Mouse (Mus musculus): ENCODE measurements around the gene Hbb-bh1. TPM values are rescaled to one million over a fixed set of nuclear protein-coding genes. Genes with fewer than 3 reads are reported as not detected.
"Not testable (repeated sequence)": the region's sequence is repeated elsewhere in the genome, so short reads cannot be mapped to it uniquely, and the experiment has no call there.

Hbb-bh1 gene
- total RNA-seq (2021), result not detected
- long read RNA-seq, result 0 reads

- no peak for DNase-seq (ENCODE audit: low spot score in 2 of 2)
Measured at GRCm38 (mm10) chr7:103843034-103843433, at the start of gene Hbb-bh1. Gene Hbb-bh1, minus strand, starts transcription at chr7:103843164.

DNA sequence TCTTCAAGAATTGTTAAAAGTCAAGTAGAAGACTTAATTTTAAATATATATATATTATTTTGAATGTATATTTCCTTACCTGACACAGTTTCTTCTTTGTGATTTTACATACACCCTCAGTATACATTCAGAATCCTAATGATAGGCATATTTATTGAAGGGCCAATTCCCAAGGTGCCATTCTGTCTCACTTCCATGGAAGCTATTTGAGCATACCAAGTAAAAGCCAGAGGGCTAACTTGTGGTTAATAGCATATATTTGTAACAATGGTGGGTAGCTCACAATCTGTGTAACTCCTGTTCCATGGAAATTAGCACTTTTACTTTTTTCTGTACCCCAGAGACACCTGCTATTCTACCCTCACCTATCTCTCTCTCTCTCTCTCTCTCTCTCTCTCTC, 43.2 kb upstream of the Hbb-bh1 start, which contains the start of gene Olfr66:
Gene Olfr66, minus strand, starts transcription at position 101 of the 400 bp plus-strand sequence.
- DNase-seq (ENCODE audit: low spot score in 2 of 2), result no peak

GRCm38 (mm10) chr7:103877093-103877492, 34.1 kb upstream of the Hbb-bh1 start:
- DNase-seq (ENCODE audit: low spot score in 2 of 2), result no peak

DNA sequence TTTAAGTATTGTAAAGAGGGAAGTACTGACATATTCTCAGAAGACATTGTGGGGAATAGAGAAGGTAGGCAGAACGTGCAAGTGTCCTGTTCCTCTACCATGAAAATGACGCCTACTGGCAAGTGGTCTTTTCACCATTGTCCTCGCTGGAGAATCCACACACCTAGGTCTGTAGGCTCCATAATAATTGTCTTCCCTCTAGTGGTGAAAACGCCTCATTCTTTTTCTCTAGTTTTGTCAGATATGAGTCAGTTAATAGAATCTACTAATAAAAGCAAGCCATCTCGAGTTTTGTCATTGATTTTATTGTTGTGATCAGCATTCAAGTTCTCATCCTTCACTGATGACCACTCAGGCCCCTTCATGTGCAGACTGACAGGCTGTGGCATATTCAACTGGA, 31.5 kb upstream of the Hbb-bh1 start:
- DNase-seq (ENCODE audit: low spot score in 2 of 2), result no peak

DNA sequence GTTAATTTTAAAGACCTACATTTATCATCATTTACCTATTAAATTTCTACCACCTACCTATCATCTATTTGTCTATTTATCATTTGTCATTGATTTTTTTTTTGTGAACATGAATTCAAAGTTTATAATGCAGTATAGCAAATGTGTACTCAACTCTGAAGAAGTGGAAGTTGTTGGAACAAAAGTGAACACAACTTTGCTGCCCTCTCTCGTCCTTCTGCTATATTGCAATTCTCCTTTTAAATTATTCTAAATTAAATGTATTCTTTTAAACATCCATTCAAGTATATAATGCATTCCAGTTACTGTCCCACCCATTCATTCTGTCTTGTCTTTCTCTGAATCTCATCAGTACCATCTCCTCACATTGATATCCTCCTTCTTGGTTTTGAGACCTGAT, 30.1 kb upstream of the Hbb-bh1 start:
- DNase-seq (ENCODE audit: low spot score in 2 of 2), result peak in 1 of 2 experiments; percentile 2

- no peak for DNase-seq (ENCODE audit: low spot score in 2 of 2)
Measured at GRCm38 (mm10) chr7:103870667-103871066, 27.7 kb upstream of the Hbb-bh1 start.

GRCm38 (mm10) chr7:103865716-103866115, 22.8 kb upstream of the Hbb-bh1 start:
- DNase-seq (ENCODE audit: low spot score in 2 of 2), result no peak

DNA sequence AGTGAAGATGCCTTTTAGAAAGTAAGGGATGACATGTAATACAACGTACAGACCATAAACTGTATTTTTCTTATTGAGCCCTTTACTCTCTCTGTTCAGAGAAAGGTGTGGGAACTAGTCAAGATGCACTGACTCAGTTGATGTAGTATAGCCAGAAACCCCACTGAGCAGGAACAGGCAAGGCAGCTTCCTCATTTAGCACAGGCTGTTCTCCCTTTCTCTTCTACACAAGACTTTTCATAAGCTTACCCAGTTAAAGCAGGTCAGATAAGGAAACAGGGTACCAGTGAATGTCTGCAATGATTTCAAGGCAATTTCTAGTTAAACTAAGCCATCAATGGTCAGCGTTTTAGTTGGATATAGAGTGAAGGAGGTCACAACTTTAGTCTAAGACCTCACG, 18.6 kb upstream of the Hbb-bh1 start:
- DNase-seq (ENCODE audit: low spot score in 2 of 2), result no peak

- no peak for DNase-seq (ENCODE audit: low spot score in 2 of 2)
Measured at GRCm38 (mm10) chr7:103860855-103861254, 17.9 kb upstream of the Hbb-bh1 start.

DNA sequence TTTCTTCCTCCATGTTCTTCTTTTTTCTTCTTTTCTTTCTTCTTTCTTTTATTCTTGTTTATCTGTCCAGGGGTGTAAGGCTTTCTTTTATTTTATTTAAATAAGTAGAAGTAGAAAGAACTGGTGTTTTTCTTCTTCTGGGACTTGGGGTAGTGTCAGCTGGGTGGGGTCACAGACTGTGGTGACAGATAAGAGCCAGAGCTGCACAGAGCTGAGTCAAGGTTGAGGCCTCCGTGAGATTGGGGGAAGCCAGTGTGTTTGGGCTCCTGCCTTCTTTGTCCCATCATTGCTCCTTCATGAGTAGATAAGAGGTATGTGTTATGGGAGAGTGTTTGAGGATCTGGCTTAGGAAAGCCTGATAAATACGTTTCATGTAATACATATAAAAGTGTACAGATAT, 16.1 kb upstream of the Hbb-bh1 start:
- DNase-seq (ENCODE audit: low spot score in 2 of 2), result no peak

GRCm38 (mm10) chr7:103854669-103855068, 11.7 kb upstream of the Hbb-bh1 start:
- DNase-seq (ENCODE audit: low spot score in 2 of 2), result no peak

DNA sequence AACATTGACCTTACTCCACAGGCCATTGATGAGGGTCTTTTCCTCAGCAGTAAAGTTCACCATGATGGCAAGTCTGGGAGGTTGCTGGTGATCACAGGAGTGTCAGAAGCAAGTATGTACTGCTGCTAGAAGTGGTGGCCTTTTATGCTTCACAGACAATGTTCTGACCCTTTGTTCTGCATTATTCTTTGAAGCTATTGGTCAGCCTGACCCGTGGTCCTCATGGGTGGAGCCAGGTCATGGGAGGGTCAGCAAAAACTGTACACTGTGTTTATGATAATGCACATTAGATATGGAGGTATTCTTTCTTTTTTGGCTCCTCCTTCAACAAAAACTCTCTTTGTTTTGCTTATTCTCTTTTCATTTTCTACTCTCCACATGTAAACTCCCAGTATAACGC, 10.1 kb upstream of the Hbb-bh1 start, which contains the start of gene Hbb-y:
Gene Hbb-y, minus strand, starts transcription at position 127 of the 400 bp plus-strand sequence.
- no peak for DNase-seq (ENCODE audit: low spot score in 2 of 2)

- DNase-seq (ENCODE audit: low spot score in 2 of 2), result no peak
Measured at GRCm38 (mm10) chr7:103844525-103845325, 1.8 kb upstream of the Hbb-bh1 start.

- DNase-seq (ENCODE audit: low spot score in 2 of 2), result no peak
Measured at GRCm38 (mm10) chr7:103840268-103840667, 2.7 kb downstream of the Hbb-bh1 start, which contains the start of gene Hbb-bh2. Gene Hbb-bh2, minus strand, starts transcription at chr7:103840520.

DNA sequence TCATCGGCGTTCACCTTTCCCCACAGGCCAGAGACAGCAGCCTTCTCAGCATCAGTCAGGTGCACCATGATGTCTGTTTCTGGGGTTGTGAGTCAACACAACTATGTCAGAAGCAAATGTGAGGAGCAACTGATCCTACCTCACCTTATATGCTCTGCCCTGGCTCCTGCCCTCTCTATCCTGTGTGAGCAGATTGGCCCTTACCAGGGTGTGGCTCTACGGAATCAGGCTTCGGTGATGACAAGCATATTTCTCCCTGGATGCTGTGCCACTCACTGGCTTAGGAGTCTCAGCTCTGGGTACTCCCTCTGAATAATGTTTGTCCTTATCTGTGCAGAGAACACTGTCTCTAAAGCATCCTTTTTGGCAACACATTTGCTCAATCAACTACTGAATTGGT, 15.2 kb downstream of the Hbb-bh1 start, which contains the start of gene Hbb-bs:
Gene Hbb-bs, minus strand, starts transcription at position 289 of the 400 bp plus-strand sequence.
- DNase-seq (ENCODE audit: low spot score in 2 of 2), result no peak

DNA sequence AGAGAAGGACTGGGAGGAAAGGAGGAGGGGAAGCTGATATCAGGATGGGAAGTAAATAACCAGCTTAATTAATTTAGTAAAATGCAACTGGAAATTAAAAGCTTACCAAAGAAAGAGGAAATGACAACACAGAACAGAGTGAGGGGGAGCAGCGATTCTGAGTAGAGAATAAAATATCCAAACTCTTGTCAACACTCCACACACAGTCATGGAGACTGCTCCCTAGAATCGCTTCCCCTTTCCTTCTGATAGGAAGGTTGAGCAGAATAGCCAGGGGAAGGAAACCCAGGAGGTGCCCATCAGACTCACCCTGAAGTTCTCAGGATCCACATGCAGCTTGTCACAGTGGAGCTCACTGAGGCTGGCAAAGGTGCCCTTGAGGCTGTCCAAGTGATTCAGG, 15.8 kb downstream of the Hbb-bh1 start:
- DNase-seq (ENCODE audit: low spot score in 2 of 2), result not testable (repeated sequence)

- DNase-seq (ENCODE audit: low spot score in 2 of 2), result peak in 1 of 2 experiments; percentile 4
Measured at GRCm38 (mm10) chr7:103826255-103826887, 16.6 kb downstream of the Hbb-bh1 start.

DNA sequence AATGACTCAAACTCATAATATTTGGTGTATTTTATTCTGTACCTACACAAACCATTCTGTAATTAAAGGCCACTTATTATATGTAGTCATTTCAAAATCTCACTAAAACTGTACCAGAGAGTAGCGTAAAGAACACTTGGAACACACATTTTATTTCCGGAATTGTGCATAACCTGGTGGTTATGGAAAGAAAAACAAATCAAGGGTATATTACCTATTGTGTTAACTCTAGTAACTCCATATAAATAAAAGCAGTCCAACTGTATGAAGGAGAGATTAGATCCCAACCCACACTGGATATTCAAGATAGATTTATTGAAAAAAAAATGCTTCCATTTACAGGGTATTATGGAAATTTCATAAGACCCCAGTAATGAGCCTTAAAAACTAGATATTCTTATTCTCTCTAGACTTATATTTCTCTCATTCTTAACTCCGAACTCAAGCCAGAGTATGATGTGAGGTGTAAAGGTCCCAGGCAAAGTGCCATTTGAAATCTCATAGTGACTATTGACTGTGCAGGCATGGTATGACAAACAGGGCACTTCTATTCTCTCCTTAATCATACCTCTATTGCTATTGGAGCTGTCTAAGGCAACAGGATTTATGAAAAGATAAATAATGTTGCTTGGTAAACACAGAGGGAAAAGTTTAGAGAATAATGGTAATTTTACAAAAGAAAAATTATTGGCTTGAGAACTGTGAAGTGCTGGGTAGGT, 17.3 kb downstream of the Hbb-bh1 start:
- DNase-seq (ENCODE audit: low spot score in 2 of 2), result no peak

GRCm38 (mm10) chr7:103824597-103824996, 18.4 kb downstream of the Hbb-bh1 start:
- no peak for DNase-seq (ENCODE audit: low spot score in 2 of 2)

GRCm38 (mm10) chr7:103815085-103815484, 27.9 kb downstream of the Hbb-bh1 start:
- DNase-seq (ENCODE audit: low spot score in 2 of 2), result not testable (repeated sequence)

- no peak for DNase-seq (ENCODE audit: low spot score in 2 of 2)
Measured at GRCm38 (mm10) chr7:103813766-103814165, 29.2 kb downstream of the Hbb-bh1 start, which contains the start of gene Hbb-bt. Gene Hbb-bt, minus strand, starts transcription at chr7:103813996.
